Mouse (Mus musculus) megakaryocyte, adult 5-6 weeks (primary cell): ENCODE data around the gene Sertad1. TPM values are rescaled to one million over a fixed set of nuclear protein-coding genes. Genes with fewer than 3 reads are reported as not detected.

Source experiments
- ATAC-seq: 2 replicates; pipeline ENCODE4 v1.8.0; 2016; ENCODE audit warnings: mild to moderate bottlenecking, inconsistent platforms; ENCODE audit not compliant: poor library complexity, severe bottlenecking
- total RNA-seq, 2 experiments: library from RNA; stranded (forward) in 1 of 2; stranded (reverse) in 1 of 2; fragments of 153-499, 151-499 nt in 1 of 2; fragments of 221-1000, 200-1000 nt in 1 of 2; gene quantifications; 2 replicates each; pipeline versions ENCODE4 v1.2.3 to v1.2.4; 2015 to 2017

Gene Sertad1
- total RNA-seq, 2 experiments from 2014 or later: 11.2 to 18.9 TPM

DNA sequence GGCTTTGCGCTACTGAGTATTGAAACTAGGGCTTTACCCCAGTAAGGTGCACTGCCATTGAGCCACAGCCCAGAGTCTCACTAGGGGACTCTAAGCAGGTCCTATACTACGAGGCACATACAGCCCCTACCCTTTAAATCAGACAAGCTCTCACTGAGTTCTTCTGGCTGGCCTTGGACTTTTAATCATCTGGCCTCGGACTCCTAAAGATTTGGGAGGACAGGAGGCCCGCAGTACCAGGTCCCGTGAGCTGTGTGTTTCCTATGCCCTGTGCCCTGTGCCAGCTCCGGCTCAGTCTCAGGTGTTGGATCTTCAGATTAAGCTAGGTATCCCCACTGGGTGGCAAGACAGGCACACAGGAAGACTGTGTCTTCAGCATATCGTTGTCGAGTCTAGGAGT, 51.3 kb downstream of the Sertad1 start:
- no peak for ATAC-seq

DNA sequence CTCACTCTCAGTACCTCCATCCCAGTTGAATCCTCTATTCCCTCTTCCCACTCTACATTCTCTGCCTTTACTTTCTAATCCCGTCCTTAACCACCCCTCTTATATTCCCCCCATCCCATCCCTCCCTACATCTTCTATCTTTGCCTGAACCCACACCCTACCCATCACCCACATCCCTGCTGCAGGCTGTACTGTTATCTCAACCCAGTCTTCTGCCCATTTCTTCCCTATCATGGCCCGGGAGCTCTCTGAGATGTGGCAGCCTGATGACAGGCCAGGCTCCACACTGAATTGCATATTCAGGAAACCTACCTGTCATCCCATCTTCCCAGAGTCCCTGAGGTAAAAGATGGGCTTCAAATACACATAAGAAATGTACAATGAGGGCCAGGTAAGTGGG, 52.1 kb downstream of the Sertad1 start:
- ATAC-seq: no peak

Other genes with a start within 250 kb of the Sertad1 start
- gene Numbl, start 228.5 kb upstream of the Sertad1 start, total RNA-seq (2015): 2.8 and 4.3 TPM in 2 replicates
- 2.5 and 2.6 TPM in 2 replicates for gene Numbl, start 228.5 kb upstream of the Sertad1 start, total RNA-seq (2017)
- not detected in 2 replicates for gene Ltbp4, start 149.2 kb upstream of the Sertad1 start, total RNA-seq (2015)
- not detected in 2 replicates for gene Ltbp4, start 149.2 kb upstream of the Sertad1 start, total RNA-seq (2017)
- gene Shkbp1, start 130.9 kb upstream of the Sertad1 start, total RNA-seq (2015): 42.6 and 43.6 TPM in 2 replicates
- 30.9 and 34.0 TPM in 2 replicates for gene Shkbp1, start 130.9 kb upstream of the Sertad1 start, total RNA-seq (2017)
- gene Gm20479, start 129.5 kb upstream of the Sertad1 start, total RNA-seq (2015): not detected in 2 replicates
- not detected in 2 replicates for gene Gm20479, start 129.5 kb upstream of the Sertad1 start, total RNA-seq (2017)
- gene Sptbn4, start 39.2 kb upstream of the Sertad1 start, total RNA-seq (2015): 0.13 and 0.32 TPM in 2 replicates
- gene Sptbn4, start 39.2 kb upstream of the Sertad1 start, total RNA-seq (2017): 0.07 and 0.20 TPM in 2 replicates
- 35.3 and 42.0 TPM in 2 replicates for gene Blvrb, start 38.9 kb upstream of the Sertad1 start, total RNA-seq (2015)
- 15.5 and 16.2 TPM in 2 replicates for gene Blvrb, start 38.9 kb upstream of the Sertad1 start, total RNA-seq (2017)
- 5.8 and 7.8 TPM in 2 replicates for gene Sertad3, start 13.1 kb upstream of the Sertad1 start, total RNA-seq (2015)
- gene Sertad3, start 13.1 kb upstream of the Sertad1 start, total RNA-seq (2017): 11.1 and 11.6 TPM in 2 replicates
- 0.05 and 0.16 TPM in 2 replicates for gene Prx, start 12.4 kb downstream of the Sertad1 start, total RNA-seq (2015)
- gene Prx, start 12.4 kb downstream of the Sertad1 start, total RNA-seq (2017): 0.22 TPM in 1 of 2 replicates, not detected in the other
- gene Hipk4, start 36.4 kb downstream of the Sertad1 start, total RNA-seq (2015): not detected in 2 replicates
- not detected in 2 replicates for gene Hipk4, start 36.4 kb downstream of the Sertad1 start, total RNA-seq (2017)
- 7.7 and 19.6 TPM in 2 replicates for gene Pld3, start 66.3 kb downstream of the Sertad1 start, total RNA-seq (2015)
- gene Pld3, start 66.3 kb downstream of the Sertad1 start, total RNA-seq (2017): 6.6 and 8.0 TPM in 2 replicates
- gene 2310022A10Rik, start 66.3 kb downstream of the Sertad1 start, total RNA-seq (2015): 9.4 and 9.9 TPM in 2 replicates
- 3.3 and 7.2 TPM in 2 replicates for gene 2310022A10Rik, start 66.3 kb downstream of the Sertad1 start, total RNA-seq (2017)
- 40.2 TPM in 2 replicates for gene Akt2, start 104.6 kb downstream of the Sertad1 start, total RNA-seq (2015)
- gene Akt2, start 104.6 kb downstream of the Sertad1 start, total RNA-seq (2017): 53.8 and 55.7 TPM in 2 replicates
- not detected in 2 replicates for gene Ttc9b, start 167.0 kb downstream of the Sertad1 start, total RNA-seq (2015)
- not detected in 2 replicates for gene Ttc9b, start 167.0 kb downstream of the Sertad1 start, total RNA-seq (2017)
- 1.7 and 2.4 TPM in 2 replicates for gene Map3k10, start 187.7 kb downstream of the Sertad1 start, total RNA-seq (2015)
- gene Map3k10, start 187.7 kb downstream of the Sertad1 start, total RNA-seq (2017): 2.3 and 4.3 TPM in 2 replicates
- gene Zfp607b, start 202.4 kb downstream of the Sertad1 start, total RNA-seq (2015): 0.46 and 1.4 TPM in 2 replicates
- 0.41 and 1.6 TPM in 2 replicates for gene Zfp607b, start 202.4 kb downstream of the Sertad1 start, total RNA-seq (2017)
- gene Zfp60, start 244.5 kb downstream of the Sertad1 start, total RNA-seq (2015): 4.6 and 5.1 TPM in 2 replicates
- 3.3 and 4.3 TPM in 2 replicates for gene Zfp60, start 244.5 kb downstream of the Sertad1 start, total RNA-seq (2017)